Mouse (Mus musculus) A20 (cell line): ENCODE results near the gene Paqr9.
"Not testable (repeated sequence)": the region's sequence is repeated elsewhere in the genome, so short reads cannot be mapped to it uniquely, and the experiment has no call there.

Source experiments
- DNase-seq: peaks from one replicate; pipeline ENCODE4 v3.0.0-alpha.2; 2011; ENCODE audit warnings: low read depth, low spot score

Paqr9 gene

DNA sequence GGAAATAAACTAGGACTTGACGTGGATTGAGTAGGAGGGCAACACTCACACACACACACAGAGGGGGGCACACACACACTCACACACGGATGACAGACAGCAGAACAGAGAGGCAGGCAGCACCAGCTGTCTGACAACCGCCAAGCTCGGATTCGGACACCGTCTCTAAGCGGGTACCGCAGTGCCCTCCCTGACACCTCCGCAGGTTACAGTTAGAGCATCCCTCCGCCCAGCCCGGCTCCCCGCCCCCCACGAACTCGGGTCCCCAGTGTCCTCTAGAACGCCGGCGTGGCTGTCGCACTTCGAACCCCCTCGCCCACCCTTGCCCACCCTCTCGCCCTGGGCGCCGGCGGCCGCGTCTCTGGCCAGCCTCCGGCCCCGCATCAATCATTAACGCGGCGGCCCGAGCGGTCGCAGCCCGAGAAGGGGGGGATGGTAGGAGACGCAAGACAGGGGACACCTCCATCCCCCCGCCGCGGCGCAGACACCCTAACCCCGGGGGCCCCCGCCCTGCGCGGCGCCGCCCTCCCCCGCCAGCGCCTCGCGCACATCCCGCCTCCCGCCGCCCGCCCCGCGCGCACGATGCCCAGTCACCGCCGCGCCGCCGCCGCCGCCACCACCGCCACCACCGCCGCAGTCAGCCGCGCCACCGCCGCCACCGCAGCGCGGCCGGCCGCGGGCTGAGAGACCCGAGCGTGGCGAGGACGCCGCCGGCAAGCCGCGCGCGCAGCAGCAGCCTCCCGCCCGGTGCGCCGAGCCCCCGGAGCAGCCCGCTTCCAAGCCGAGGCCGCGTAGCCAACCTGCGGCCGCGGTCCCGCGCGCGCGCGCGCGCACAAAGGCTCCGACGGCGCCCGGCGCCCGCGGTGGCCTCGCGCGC, at the start of gene Paqr9:
TSS of gene Paqr9 (plus strand) at position 599 of the 877 bp plus-strand sequence.
- no peak for DNase-seq

DNA sequence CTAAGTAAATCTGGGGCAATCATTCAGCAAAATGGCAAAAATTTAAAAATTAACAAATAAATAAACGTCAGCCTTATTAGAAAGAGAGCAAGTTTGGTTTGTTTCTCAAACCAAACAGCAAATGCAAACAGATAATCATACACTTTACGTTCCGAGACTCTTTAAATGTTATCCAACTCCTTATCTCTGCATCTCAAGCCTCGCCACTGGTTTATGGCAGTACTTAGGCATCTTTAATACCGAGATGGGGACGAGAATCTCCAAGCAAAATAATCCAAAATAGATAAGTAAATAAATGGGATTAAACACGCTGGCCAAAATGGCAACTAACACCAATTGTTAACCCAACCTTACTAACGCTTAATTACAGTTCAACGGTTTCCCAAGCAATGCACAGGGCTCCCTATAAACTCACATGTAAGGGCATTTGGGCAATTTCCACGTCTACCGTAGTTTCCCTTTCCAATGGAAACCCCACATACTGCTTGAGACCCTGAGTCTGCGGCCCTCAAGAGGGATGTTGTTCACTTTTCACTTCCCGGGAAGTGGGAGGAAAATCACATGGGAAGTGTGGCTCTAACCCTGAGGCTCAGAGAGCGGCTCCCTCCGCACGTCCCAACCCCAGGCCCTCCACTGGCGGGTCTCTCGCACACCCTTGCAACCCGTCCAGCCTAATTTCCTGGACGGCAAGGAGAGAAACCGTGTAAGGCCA, 48.6 kb upstream of the Paqr9 start:
- DNase-seq: peak; percentile 29

DNA sequence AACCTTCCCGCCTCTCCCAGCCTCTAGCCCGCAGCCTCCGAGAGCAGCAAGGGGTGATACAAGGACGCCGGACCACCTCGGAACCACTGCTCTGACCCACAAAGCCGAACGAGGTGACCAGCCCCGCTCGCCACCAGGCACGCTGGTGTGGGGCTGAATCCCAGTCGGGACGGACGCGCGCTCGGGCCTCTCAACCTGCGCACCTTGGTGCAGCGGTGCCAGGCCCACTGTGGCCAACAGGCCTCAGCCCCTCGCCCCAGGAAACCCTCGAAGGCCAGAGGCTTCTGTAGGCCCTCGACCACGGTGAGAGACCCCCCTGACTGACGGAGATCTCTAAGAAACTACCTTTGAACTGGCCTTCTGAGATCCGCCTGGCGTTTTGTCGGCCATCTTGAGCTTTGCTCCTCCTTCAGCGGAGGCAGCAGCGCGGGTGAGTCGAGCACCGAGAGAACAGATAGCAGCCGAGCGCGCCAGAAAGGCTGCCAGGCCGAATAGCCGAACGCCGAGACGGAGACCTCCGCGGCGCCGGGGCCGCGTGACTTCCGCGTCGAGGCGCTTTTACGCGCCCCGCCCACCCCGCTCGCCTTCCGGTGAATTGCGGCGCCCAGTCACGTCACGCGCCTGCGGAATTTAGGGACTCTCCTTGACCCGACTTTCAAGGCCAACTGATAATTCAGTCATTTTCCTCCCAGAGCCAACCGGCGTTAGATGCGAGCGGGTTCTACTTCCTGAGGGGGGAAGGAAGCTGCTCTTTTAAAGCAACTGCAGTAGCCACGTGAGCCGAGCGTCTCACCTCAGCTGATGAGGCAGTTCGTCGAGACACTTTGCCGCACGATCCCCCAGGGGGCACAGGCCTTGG, 47.8 kb upstream of the Paqr9 start, which contains the start of gene U2surp:
TSS of gene U2surp (minus strand) at position 525 of the 859 bp plus-strand sequence.
- DNase-seq: peak; percentile 98

DNA sequence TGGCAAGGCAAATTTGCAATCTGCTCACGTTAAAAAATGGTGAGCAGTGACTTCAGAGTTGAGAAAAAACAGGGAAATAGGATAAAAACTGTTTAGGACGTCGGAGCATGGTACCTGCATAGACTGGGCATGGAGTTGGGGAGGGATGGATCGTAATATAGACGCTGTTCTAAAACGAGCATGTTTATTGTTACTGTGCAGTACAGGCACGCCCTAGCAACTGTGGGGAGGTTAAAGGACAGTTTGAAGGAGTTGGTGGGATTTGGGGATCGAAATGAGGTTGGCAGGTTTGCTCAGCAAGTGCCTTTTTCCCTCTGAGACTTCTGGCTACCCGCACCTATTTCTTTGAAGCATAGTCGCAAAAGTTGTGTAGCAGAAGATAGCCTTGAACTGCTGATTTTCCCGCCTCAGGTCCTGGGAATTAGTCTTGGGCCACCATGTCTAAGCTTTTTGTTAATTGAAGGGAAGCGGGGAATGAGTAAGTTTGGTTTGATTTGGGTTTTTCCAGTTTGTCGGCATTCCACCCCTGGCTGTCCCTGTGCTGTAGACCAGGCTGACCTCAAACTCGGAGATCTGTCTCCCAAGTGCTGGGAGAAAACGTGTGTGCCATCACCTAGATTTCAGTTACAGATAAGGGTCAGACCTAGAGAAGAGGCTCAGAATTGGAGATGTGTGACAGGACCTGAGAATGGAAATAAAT, 47.0 kb upstream of the Paqr9 start:
- peak; percentile 48 for DNase-seq

DNA sequence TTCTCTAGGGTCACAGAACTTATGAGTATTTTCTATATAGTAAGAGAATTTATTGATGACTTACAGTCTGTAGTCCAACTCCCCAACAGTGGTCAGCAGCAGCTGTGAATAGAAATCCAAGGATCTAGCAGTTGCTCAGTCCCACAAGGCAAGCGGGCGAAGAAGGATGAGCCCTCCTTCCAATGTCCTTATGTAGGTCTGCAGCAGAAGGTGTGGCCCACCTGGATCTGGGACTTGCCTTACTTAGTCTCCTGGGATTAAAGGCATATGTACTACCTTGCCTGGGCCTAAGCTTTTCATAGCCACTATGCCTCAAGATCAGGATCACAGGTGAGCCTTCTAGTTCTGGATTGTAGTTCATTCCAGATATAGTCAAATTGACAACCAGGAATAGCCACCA, 45.7 kb upstream of the Paqr9 start:
- DNase-seq: no peak

DNA sequence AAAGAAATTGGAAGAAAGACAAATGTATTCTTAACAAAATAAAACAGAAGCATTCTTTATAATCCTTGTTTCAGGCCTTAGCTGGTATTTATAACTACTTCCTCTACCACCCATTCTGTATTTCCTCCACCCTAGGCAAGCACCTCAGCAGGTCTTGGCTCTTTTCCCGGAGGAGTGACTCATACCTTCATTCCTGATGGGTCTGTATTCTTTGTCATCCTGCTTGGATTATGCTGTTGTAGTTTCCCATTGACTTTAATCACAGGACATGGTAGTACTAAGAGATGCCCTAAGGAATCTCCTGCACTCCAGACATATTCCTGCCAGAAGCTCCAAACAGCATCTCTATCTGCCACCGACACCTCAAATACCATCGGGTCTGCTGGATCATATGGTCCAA, 45.1 kb upstream of the Paqr9 start:
- not testable (repeated sequence) for DNase-seq

DNA sequence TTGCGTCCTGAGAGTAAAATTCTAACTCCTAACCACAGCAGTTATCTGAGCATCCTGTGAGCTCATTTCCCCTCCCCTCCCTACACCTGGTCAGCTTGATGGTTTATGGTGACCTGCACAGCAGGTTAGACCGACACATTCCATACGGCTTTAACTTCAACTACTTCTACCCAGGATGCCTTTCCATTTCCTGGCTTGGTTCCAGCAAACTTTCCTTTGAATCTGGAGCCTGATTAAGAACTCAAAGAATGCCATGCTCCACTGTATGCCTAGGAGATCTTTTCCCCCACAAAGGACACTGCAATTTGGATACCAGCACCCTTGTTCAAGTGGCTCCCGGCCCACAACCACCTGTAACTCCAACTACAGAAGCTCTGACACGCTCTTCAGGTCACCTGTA, 38.9 kb upstream of the Paqr9 start:
- no peak for DNase-seq

DNA sequence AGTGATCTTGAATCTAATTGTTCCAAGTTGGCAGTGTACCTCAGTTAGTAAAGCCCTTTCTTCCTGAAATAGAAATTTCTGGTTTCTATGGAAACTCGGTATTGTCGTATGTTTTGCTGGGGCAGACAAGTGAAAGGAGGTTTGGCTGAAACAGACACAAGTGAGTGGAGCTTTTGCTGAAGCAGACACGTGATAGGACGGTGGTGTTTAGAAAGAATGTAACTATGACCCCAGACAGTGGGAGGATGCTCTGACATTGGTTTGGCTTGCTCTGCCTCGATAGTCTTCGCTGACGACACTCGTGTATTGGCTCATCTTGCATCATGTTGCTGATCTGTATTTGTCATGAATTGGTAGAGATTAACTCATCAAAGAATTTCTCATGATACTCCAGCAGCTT, 38.4 kb upstream of the Paqr9 start:
- DNase-seq: no peak

DNA sequence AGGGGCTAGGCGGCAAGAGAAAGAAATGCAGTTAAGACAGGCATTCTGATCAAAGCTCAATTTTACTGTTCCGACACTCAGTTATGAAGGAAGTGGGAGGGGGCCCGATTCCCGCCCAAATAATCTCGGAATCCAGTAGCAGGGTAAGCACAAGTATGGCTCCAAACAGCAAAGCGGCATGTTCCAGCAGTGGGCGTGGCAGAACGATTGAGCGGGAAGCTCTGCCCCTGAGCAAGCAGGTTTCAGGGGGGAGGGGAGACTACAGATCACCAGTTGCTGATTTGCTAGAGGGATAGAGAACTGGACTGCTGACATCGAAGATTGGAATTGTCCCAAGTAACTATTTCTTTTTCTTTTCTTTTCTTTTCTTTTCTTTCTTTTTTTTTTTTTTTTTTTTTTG, 37.9 kb upstream of the Paqr9 start:
- DNase-seq: no peak

DNA sequence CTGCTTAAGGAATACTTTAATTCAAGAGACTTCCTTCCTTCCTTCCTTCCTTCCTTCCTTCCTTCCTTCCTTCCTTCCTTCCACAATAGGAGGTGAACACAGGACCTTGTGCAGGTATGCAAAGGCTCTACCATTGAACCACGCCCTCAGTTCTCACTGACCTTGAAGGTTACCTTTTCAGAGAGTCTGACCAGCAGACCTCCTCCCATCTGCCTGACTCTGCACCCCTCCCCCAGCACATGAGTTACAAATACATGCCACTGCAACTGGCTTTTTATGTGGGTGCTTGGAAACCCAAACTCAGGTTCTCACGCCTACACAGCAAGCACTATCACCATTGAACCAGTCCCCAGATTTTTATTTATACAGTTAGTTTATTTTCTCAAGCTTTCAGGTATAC, 36.9 kb upstream of the Paqr9 start:
- no peak for DNase-seq

DNA sequence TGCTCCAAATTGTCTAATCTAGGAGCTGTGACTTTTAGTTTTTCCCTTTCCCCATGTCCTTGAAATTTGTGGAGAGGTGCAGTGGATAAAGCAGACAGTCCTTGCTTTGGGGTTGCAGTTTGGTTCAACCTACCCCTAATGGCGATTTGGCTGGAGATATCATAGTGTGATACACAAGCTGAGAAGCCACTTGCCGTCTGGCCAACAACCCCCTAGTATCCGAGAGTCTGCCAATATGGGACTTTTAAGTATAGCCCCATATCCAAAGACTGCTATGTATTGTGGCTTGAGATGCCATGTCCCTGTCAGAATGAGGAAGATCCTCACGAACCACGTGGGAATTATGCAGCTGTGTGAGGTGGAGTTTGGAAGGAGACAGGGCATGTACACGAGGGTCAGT, 34.1 kb upstream of the Paqr9 start:
- DNase-seq: no peak

DNA sequence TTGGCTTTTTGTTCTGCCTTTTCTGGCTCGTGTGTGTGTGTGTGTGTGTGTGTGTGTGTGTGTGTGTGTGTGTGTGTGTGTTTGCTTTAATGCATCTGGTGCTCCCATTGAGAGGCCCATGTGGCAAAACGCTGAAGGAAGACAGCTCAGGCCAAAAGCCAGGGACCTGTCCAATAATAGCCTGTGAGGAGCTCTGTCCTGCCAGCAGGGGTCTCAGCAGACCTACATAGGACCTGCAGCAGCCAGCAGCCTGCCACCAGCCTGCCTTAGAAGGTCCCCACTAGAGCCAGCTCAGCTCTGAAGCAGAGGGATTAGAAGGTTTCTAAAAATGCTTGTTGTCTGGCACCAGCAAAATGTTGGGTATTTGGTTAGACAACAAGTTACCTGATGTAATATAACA, 33.5 kb upstream of the Paqr9 start:
- peak; percentile 51 for DNase-seq

DNA sequence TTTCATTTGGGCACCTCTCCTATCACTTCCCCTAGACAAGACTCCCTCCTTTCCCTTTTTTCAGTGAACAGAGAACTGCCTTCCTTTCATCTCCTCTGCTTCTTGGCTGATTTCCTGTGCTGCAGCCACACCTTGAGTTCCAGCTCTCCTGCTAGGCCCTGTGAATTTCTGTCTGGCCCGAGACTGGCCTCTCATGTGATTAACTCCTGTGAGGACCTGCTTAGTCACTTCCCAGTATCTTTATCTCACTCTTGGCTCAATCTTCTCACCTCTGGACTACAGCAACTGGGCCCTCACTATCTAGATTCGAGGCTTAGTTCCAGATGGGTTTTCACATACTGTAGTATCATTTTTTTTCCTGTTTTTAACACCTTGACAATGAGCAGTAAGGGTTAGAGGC, 31.8 kb upstream of the Paqr9 start:
- DNase-seq: no peak

DNA sequence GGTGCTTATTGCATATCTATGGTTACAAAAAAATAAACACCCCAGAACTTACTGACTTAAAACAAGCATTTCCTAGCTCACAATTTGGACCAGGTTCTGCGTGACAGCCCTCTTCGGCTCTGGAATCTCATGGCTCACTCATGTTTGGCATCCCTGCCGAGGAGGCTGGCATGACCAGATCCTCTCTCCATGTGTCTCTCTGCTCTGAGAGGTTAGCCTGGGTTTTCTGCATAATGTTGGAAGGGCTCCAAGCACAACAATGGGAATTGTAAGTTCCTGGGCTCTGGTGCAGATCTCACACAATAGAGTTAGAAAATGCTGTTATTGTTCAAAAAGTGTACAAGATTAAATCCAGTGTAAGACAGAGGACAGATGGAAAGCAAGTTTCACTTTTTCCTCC, 28.3 kb upstream of the Paqr9 start:
- no peak for DNase-seq

DNA sequence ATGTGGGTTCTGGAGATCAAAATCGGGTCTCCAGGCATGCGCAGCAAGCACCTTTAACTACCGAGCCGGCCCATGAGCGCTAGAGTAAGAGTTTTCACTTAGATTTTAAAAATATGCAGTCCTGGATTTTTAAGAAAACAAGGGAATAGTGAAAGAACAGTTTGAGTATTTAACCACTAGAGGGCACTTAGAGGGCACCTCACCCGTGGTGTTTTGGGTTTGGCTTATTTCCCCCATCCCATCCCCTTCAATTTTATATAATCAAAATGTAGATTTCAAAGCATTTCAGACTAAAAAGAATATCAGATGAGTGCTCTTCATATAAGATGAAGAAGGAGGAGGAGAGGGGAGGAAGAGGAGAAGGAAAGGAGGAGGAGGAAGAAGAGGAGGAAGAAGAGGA, 25.6 kb upstream of the Paqr9 start:
- peak; percentile 28 for DNase-seq

DNA sequence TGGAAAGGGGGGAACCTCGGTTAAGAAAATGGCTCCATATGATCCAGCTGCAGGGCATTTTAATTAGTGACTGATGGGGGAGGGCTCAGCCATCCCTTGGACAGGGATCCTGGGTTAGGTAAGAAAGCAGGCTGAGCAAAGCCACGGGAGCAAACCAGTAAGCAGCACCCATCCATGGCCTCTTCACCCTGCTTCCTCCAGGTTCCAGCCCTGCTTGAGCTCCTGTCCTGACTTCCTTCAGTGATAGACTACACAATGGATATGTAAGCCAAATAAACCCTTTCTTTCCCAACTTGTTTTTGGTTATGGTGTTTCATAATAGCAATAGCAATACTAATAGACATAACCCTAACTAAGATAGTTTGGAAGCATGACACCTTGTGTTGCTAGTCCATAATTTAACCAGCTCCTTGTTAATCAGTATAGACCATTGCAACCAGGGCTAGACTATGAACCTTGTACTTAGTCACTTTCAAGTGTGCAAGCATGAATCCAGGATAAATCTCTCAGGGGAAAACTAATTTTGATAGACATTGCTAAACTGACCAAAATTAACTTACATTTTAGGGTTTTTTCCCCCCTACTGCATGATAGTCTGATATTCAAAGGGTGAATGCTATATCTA, 20.2 kb upstream of the Paqr9 start:
- no peak for DNase-seq

DNA sequence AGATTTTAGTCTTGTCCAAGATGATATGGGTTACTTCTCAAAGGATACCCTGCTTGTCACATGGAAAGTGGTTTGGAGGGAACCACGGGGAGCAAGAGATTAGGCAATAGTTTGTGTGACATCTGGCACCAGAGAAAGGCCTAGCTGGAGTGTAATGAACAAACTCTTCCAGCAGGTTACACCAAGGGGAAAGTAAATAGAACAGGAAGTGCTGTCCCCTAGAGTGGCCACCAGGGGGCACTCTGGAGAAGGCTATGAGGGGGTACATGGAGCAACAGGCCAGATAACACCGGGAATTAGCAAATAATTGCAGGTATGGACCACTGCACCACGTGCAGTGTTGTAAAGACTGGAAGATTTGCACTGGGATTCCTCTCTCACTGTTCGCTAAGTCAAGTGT, 19.0 kb upstream of the Paqr9 start:
- DNase-seq: peak; percentile 77

DNA sequence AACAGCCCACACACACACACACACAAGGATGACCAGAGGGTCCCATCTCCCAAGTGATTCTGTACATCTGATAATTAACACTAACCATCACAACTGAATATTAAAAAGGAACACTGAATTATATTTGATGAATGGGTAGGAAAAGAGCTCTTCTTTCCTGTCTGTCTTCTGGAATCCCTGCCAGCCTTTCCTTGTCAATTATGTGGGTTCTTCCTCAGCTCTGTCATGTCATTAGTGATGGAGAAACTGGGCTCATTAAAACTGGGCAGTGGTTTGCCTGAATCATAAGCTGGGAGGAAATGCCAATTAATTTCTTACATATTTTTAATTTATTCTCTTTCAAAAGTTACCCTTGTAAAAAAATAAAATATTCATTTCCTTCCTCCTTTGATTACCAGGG, 18.2 kb upstream of the Paqr9 start:
- no peak for DNase-seq

DNA sequence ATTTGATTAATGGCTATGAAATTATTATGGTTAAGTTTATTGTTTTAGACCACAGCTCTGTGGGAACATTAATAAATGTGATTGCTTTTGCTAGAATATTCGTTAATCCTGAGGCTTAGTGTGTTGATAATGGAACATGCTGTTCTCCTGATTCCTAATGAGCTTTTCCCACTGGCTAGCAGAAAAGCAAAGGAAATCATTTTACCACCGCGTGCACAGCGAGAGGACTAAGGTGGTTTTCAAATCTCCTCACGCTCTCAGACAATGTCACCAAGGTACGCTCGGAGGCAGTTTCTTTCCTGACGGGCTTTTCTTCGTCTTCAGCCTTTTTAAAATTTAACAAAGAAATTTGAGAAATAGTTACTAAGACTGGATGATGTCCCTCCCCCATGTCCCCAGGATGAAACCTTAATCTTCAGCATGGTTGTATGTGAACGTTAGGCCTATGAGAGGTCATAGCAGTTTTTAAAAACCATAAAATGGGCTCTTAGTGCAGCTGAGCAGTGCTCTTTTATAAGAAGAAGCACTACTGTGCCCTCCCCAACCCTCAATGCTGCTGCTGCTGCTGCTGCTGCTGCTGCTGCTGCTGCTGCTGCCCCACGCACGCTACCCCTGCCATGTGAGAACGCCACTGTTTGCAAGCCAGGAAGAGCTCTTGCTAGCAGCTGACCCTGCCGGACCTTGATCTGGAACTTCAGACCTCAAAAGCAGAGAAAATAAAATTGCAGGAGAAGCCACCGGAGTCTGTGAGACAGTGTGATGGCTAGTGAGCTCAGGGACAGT, 17.6 kb upstream of the Paqr9 start:
- no peak for DNase-seq

DNA sequence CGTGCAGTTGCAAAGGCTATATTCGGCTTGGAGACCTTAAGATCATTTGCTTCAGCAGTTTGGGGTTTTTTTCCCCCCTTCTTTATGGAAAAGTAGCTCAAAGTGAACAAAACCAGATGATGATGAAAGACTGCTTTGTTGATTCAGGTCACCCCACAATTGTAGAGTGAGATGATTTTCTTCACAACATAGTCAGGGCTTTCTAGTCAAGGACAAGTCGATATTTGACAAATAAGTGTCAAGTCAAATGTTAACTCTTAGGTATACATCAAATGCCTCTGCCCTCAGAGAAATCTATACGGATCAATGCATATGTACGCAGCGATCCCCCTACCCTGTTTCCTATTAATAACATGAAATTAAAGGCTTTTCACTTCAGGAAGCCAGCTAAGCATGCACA, 17.0 kb upstream of the Paqr9 start:
- no peak for DNase-seq
